12 mouse cellular contexts compared by ENCODE assay signal in genomic region chr1:189875439-189875861, GRCm38 (mm10). TPM values are rescaled to one million over a fixed set of nuclear protein-coding genes. Genes with fewer than 3 reads are reported as not detected.
DNase-seq lines count a peak whose midpoint lies in the region; ATAC-seq and TF ChIP-seq lines count a peak whose summit lies in the region.
"Had no signal": no experiment of that assay in that cellular context is flagged by ENCODE, and none has a peak within 500 bp of the region (broad histone marks: within the 10 kb centered on the region; RNA-seq: fewer than 3 reads in every experiment).

No protein-coding gene starts in this region.

- TF ChIP-seq CTCF in heart, postnatal 0 days (IDR thresholded peaks at IDR 0.05; ENCODE audit: low read depth): no peak

- H3K9me3 ChIP-seq in heart, postnatal 0 days (replicated peaks; ENCODE audit: control insufficient read depth, low read length): no peaks in the 10 kb centered on the region
- H3K9me3 ChIP-seq: hindbrain, embryonic 10.5 days; limb, embryonic 15.5 days; megakaryocyte, embryonic 14.5 days had no signal

- ATAC-seq in heart, postnatal 0 days (ENCODE audit: insufficient read depth, low read depth): no peak
- ATAC-seq: forebrain, embryonic 16.5 days had no signal

- no peak overlapping the region for H3K4me3 ChIP-seq in heart, postnatal 0 days (ENCODE audit: low read depth, low read length)
- no peak overlapping the region for H3K4me3 ChIP-seq in myocyte
- H3K4me3 ChIP-seq: hindbrain, embryonic 10.5 days; limb, embryonic 15.5 days; megakaryocyte, embryonic 14.5 days had no signal

- DNase-seq in heart, postnatal 0 days (ENCODE audit: low spot score): no peak
- DNase-seq in heart, postnatal 10 days: no peak
- DNase-seq in hindlimb bud, embryonic 11.5 days (ENCODE audit: extremely low spot score, low read depth, low spot score): peak; percentile 16
- peak; percentile 54 to 64 for DNase-seq in kidney, postnatal 25 days
- DNase-seq in thymus, postnatal 36 days: no peak
- no peak for DNase-seq in thymus, postnatal 14 days
- DNase-seq: cerebellum, postnatal 36 days had no signal

- no peak for TF ChIP-seq EP300 in heart, postnatal 0 days (IDR thresholded peaks at IDR 0.05; ENCODE audit: low read depth)

- H3K27me3 ChIP-seq in heart, postnatal 0 days (ENCODE audit: control insufficient read depth, insufficient read depth, low read length): no peaks in the 10 kb centered on the region
- no peaks in the 10 kb centered on the region for H3K27me3 ChIP-seq in myocyte (ENCODE audit: control insufficient read depth, insufficient read depth, insufficient read length)
- H3K27me3 ChIP-seq: limb, embryonic 15.5 days had no signal

- H3K79me2 ChIP-seq in myocyte (ENCODE audit: control insufficient read depth, insufficient read depth): no peaks in the 10 kb centered on the region

- H3K9ac ChIP-seq in heart, postnatal 0 days (replicated peaks; ENCODE audit: low read depth, low read length): no peak overlapping the region; the same call in 1 of the 2 replicates
- H3K9ac ChIP-seq: limb, embryonic 15.5 days had no signal

- H3K27ac ChIP-seq in heart, postnatal 0 days (ENCODE audit: low read depth): peak overlapping the region; percentile 71
- H3K27ac ChIP-seq: hindbrain, embryonic 10.5 days; limb, embryonic 15.5 days had no signal

- 27% methylated on average over 6 of the region's 6 CpGs for WGBS in heart, postnatal 0 days

- H3ac ChIP-seq in myocyte (ENCODE audit: control insufficient read depth, insufficient read length): no peak overlapping the region

- H3K4me1 ChIP-seq in heart, postnatal 0 days (ENCODE audit: control insufficient read depth, insufficient read depth): peaks cover 27% of the 10 kb centered on the region

- peaks cover 21% of the 10 kb centered on the region for H3K36me3 ChIP-seq in heart, postnatal 0 days (replicated peaks; ENCODE audit: control insufficient read depth, insufficient read depth, low read length)
- peaks cover 5% of the 10 kb centered on the region for H3K36me3 ChIP-seq in myocyte (ENCODE audit: control insufficient read depth, insufficient read depth)

- H3K4me2 ChIP-seq in heart, postnatal 0 days (ENCODE audit: low read depth, low read length): no peak overlapping the region
- peak overlapping the region; percentile 32 for H3K4me2 ChIP-seq in myocyte (ENCODE audit: low read depth)
- H3K4me2 ChIP-seq: limb, embryonic 15.5 days had no signal

- TF ChIP-seq POLR2A in myocyte (IDR thresholded peaks at IDR 0.05; ENCODE audit: insufficient read length, low read depth): no peak

- intact Hi-C loops in heart, postnatal 10 days (cut with DNase I): no loop called here

TF ChIP-seq in myocyte, 11 proteins besides CTCF, POLR2A, EP300 and RAD21:
- TF ChIP-seq TCF12 (IDR thresholded peaks at IDR 0.05; ENCODE audit: insufficient read depth, poor library complexity, severe bottlenecking): no peak
- no peak for TF ChIP-seq E2F4 (IDR thresholded peaks at IDR 0.05; ENCODE audit: insufficient read depth)
- peak in 1 of 3 experiments; percentile 36 for TF ChIP-seq MYOD1 (IDR thresholded peaks at IDR 0.05; ENCODE audit: control insufficient read depth in 1 of 3, insufficient read length in 2 of 3, low read depth in 2 of 3)
- no peak for TF ChIP-seq CEBPB (IDR thresholded peaks at IDR 0.05; ENCODE audit: insufficient read depth, poor library complexity, severe bottlenecking)
- peak in 1 of 3 experiments; percentile 53 for TF ChIP-seq MYOG (IDR thresholded peaks at IDR 0.05; ENCODE audit: control insufficient read depth in 1 of 3, insufficient read depth in 1 of 3, insufficient read length in 2 of 3, low read depth in 2 of 3)
- TF ChIP-seq TCF3 (IDR thresholded peaks at IDR 0.05; ENCODE audit: insufficient read length, low read depth): no peak
- TF ChIP-seq USF1 (IDR thresholded peaks at IDR 0.05; ENCODE audit: low read depth): peak; percentile 56
- no peak for TF ChIP-seq MAX (IDR thresholded peaks at IDR 0.05; ENCODE audit: low read depth)

RNA-seq across cellular contexts. Expression of gene Smyd2, which starts 46.7 kb away (rescaled TPM):
- total RNA-seq in heart, postnatal 0 days (2014; rRNA removed; ENCODE audit: low replicate concordance): 218 and 234 TPM in 2 replicates
- 219 and 239 TPM in 2 replicates for polyA plus RNA-seq in heart, postnatal 0 days (2015; fragmentation: Nextera tagmentation; extraction: Ambion mirVana)
- 100 to 1,000 TPM; 166 to 180 TPM for total RNA-seq in heart, postnatal 10 days (2021)
- 57.7 TPM for polyA plus RNA-seq in myocyte (2012; fragmentation: generic; extraction: Trizol)

Comparison
In these comparisons a context has a peak if more than half of its experiments do, and no peak if none do; other contexts are left out.
1. DNase-seq: peak in hindlimb bud, embryonic 11.5 days (single experiment) and kidney, postnatal 25 days (2 of 2); none in heart, postnatal 0 days (single experiment), heart, postnatal 10 days (0 of 2), thymus, postnatal 36 days (0 of 2) and thymus, postnatal 14 days (single experiment).